Mouse (Mus musculus) brain, adult 10 weeks (tissue): ENCODE data around the gene Fam172a. TPM values are rescaled to one million over a fixed set of nuclear protein-coding genes. Genes with fewer than 3 reads are reported as not detected.

Experiments
- polyA plus RNA-seq: library from polyadenylated mRNA; stranded (reverse); fragments of 350-450 nt; fragmentation: Illumina TruSeq; extraction: RNeasy Lipid Tissue Mini Kit (QIAGEN cat#74804); gene quantifications from one replicate; pipeline ENCODE4 v1.2.3, GENCODE M21; 2015; ENCODE audit warnings: low read depth, low replicate concordance

The Fam172a gene
- 28.3 TPM for polyA plus RNA-seq

GRCm38 (mm10) chr13:77701733-77702132 is at the start of gene Fam172a:
Gene Fam172a, plus strand, starts transcription at chr13:77702033.

GRCm38 (mm10) chr13:78024683-78025294 is 323.0 kb downstream of the Fam172a start, which contains the start of gene Pou5f2:
Gene Pou5f2, plus strand, starts transcription at chr13:78024902.

GRCm38 (mm10) chr13:78199642-78200160 is 497.9 kb downstream of the Fam172a start, which contains the start of gene Nr2f1:
Gene Nr2f1, minus strand, starts transcription at chr13:78199757.

